Mouse (Mus musculus) kidney, postnatal 0 days (tissue): Measurements from ENCODE around the gene Vwa3a. TPM values are rescaled to one million over a fixed set of nuclear protein-coding genes. Genes with fewer than 3 reads are reported as not detected.

ENCODE experiments used
- ATAC-seq: fragments of 200-750 bp; cut with Nextera tagmentation; replicated peaks from 2 replicates; pipeline ENCODE4 v1.8.0; 2017; ENCODE audit warnings: low read depth, moderate number of reproducible peaks, moderate TSS enrichment, moderate library complexity; ENCODE audit not compliant: low FRiP score
- DNase-seq: peaks from one replicate; pipeline ENCODE4 v3.0.0-alpha.2; 2016; ENCODE audit warnings: low spot score
- H3K27ac ChIP-seq: fragments of 300-500 bp; sonication (generic); 2 replicates; pipeline ENCODE4 v1.5.1; 2014; ENCODE audit warnings: mild to moderate bottlenecking
- H3K27me3 ChIP-seq: fragments of 300-500 bp; sonication (generic); 2 replicates; pipeline ENCODE4 v1.6.1; 2014; ENCODE audit warnings: low read length, mixed read lengths; ENCODE audit not compliant: insufficient read depth
- H3K36me3 ChIP-seq: fragments of 300-500 bp; sonication (generic); 2 replicates; pipeline ENCODE4 v1.6.1; 2014; ENCODE audit warnings: low read length, mixed read lengths; ENCODE audit not compliant: insufficient read depth
- H3K4me1 ChIP-seq: fragments of 300-500 bp; sonication (generic); replicated peaks from 2 replicates; pipeline ENCODE4 v1.6.1; 2014; ENCODE audit warnings: antibody characterized with exemption, low read length, mixed read lengths; ENCODE audit not compliant: insufficient read depth
- H3K4me2 ChIP-seq: fragments of 300-500 bp; sonication (generic); 2 replicates; pipeline ENCODE4 v1.6.1; 2014; ENCODE audit warnings: mild to moderate bottlenecking, low read length, moderate library complexity, mixed read lengths
- H3K4me3 ChIP-seq: fragments of 300-500 bp; sonication (generic); replicated peaks from 2 replicates; pipeline ENCODE4 v1.5.1; 2014; ENCODE audit warnings: low read depth, low read length
- H3K9ac ChIP-seq: fragments of 300-500 bp; sonication (generic); 2 replicates; pipeline ENCODE4 v1.6.1; 2014; ENCODE audit warnings: low read depth, low read length
- H3K9me3 ChIP-seq: fragments of 300-500 bp; sonication (generic); replicated peaks from 2 replicates; pipeline ENCODE4 v1.6.1; 2016; ENCODE audit warnings: low read length, inconsistent platforms, mixed read lengths
- CTCF ChIP-seq: IDR thresholded peaks from 2 replicates; pipeline ENCODE4 v1.5.1; 2016; ENCODE audit warnings: antibody characterized with exemption, low read depth, mild to moderate bottlenecking, moderate library complexity
- WGBS: fragments of 180-500 bp; shearing (Covaris S2); extraction: QIAGEN DNeasy Blood & Tissue Kit; methylation state at CpG from one replicate; pipeline ENCODE4 v1.1.7; 2014; 5-methylcytosine and 5-hydroxymethylcytosine counted together
- polyA plus RNA-seq: library from polyadenylated mRNA; unstranded; fragments of >200 nt; fragmentation: Nextera tagmentation; extraction: Ambion mirVana; gene quantifications from 2 replicates; pipeline ENCODE4 v1.2.1, GENCODE M21; 2015

Vwa3a gene
- polyA plus RNA-seq, 1 experiment from 2014 or later: 0.13 TPM

DNA sequence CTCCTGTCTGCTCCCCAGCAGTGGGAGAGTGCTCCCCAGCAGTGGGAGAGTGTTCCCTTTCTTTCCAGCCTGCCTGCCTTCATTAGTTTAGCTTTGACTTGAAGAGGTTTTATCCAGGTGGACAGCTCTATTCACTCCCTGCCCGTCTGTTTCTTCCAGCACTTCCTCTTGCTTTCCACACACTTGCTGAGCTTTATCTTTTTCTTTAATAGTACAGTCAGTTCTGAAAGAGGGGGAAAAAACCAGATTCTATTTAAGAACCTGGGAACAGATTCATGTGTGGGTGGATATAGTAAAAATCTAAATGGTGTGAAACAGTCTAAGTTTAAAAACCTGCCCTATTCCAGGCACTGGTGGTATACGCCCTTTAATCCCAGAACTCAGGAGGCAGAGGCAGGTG lies 86.0 kb downstream of the Vwa3a start:
- H3K4me2 ChIP-seq: no peak overlapping the region

GRCm38 (mm10) chr7:120826408-120826807 lies 87.3 kb downstream of the Vwa3a start:
- Histone ChIP-seq H3K27me3 (peaks cover 3% of the 10 kb centered on the region; the same call in 1 of the 2 replicates), H3K4me1 (0 out of 2 replicates have a peak, but pooled peaks cover 2% of the 10 kb centered on the region), H3K9me3 (no peaks in the 10 kb centered on the region), H3K4me2 (no peak overlapping the region), H3K9ac (no peak overlapping the region), H3K36me3 (no peaks in the 10 kb centered on the region), H3K27ac (no peak overlapping the region), H3K4me3 (no peak overlapping the region)
- 26% methylated on average over 3 of the region's 3 CpGs for WGBS
- ATAC-seq (no peak), DNase-seq (peak; percentile 58)
- TF ChIP-seq CTCF: peak; percentile 76

More for the DNA sequence above, 86.0 kb downstream of the Vwa3a start:
- DNase-seq (no peak), ATAC-seq (no peak)
- Histone ChIP-seq H3K9ac (no peak overlapping the region), H3K27ac (no peak overlapping the region), H3K4me3 (no peak overlapping the region), H3K9me3 (no peaks in the 10 kb centered on the region), H3K27me3 (peaks cover 3% of the 10 kb centered on the region; the same call in 1 of the 2 replicates), H3K36me3 (no peaks in the 10 kb centered on the region), H3K4me1 (no peaks in the 10 kb centered on the region)
- TF ChIP-seq CTCF: no peak
- WGBS: 72% methylated on average over 2 of the region's 2 CpGs

DNA sequence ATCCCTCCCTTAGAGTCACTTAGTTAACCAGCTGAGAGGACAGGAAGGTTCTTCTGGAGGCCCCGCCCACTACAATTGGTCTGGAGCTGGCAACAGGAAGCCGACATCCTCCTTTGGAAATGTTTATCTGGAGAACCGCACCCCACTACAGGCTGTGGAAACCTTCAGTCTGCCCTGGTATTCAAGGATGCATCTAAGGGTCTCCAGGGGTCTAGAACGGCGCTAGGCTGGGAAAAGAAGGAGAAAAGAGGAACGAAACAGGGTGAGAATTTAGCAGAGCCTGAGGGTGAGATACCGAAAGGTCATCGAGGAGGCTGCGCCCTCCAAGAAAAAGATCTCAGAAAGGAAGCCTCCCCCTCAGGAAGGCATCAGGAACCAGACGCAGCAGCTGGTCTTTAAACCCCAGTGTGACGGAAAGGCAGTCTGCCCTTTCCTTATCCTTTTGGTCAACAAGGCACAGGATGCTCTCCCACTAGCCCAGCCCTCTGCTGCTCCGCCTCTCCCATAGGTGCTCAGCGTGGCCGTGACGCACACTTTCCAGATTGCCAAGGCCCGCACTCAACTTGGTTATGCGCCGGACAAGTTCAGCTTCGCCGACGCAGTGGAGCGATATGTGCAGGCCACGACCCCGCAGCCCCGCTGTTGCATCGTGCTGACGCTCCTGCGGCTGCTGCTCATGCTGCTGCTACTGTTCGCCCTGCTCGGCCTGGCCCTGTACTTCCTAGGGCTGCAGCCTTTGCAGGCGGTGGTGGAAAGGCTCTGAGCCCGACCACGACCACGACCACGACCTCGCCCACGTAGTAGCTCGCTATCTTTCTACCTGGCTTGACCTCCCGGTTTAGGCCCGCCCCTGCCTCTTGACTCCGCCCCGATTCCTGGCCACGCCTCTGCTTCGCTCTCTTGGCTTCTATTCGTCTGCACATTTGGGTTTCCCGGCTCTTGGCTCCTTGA lies 91.6 kb downstream of the Vwa3a start:
- Histone ChIP-seq H3K27ac (peak overlapping the region; percentile 81), H3K36me3 (no peaks in the 10 kb centered on the region), H3K4me2 (peak overlapping the region; percentile 90), H3K4me1 (0 out of 2 replicates have a peak, but pooled peaks cover 4% of the 10 kb centered on the region), H3K27me3 (0 out of 2 replicates have a peak, but pooled peaks cover 3% of the 10 kb centered on the region), H3K9me3 (no peaks in the 10 kb centered on the region), H3K4me3 (peak overlapping the region; percentile 55), H3K9ac (peak overlapping the region; percentile 57)
- no peak for TF ChIP-seq CTCF
- DNase-seq (peak; percentile 84), ATAC-seq (peak; percentile 45)
- WGBS: under 1% methylated on average over 46 of the region's 46 CpGs

- Histone ChIP-seq H3K9me3 (no peaks in the 10 kb centered on the region), H3K36me3 (no peaks in the 10 kb centered on the region), H3K27ac (peak overlapping the region; percentile 8; the same call in 1 of the 2 replicates), H3K27me3 (0 out of 2 replicates have a peak, but pooled peaks cover 3% of the 10 kb centered on the region), H3K4me1 (0 out of 2 replicates have a peak, but pooled peaks cover 7% of the 10 kb centered on the region), H3K9ac (no peak overlapping the region), H3K4me2 (peak overlapping the region; percentile 68), H3K4me3 (peak overlapping the region; percentile 72)
- DNase-seq: no peak
- ATAC-seq: no peak
- WGBS: 34% methylated on average over 6 of the region's 6 CpGs
- no peak for TF ChIP-seq CTCF
Observed at GRCm38 (mm10) chr7:120834426-120834825, 95.3 kb downstream of the Vwa3a start.

DNA sequence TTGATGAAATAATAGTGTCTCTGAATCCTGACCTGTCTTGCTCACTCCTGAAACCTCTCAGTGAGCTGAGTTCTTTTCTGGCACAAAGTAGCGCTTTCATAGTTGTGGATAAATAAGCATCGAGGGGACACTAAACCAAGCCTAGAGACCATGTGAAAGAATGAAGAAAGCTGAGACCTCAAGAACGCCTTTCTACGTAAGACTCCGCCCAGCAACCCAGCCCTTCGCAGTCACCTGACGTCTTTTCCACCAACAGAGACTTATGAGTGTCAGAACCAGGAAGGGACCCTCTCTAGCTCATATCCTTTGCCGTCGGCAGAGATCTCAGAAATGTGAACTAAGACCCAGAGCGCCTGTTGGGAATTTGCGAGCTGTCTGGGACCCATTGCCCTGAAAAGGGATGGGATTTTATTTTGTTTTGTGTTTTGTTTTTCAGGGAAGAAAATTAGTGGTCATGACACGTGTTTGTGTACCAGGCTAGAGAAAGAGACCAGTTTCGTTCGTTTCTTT lies 95.8 kb downstream of the Vwa3a start:
- Histone ChIP-seq H3K4me2 (peak overlapping the region; percentile 68), H3K27ac (peak overlapping the region; percentile 74), H3K27me3 (0 out of 2 replicates have a peak, but pooled peaks cover under 1% of the 10 kb centered on the region), H3K9me3 (no peaks in the 10 kb centered on the region), H3K4me3 (peak overlapping the region; percentile 72), H3K4me1 (0 out of 2 replicates have a peak, but pooled peaks cover 7% of the 10 kb centered on the region), H3K9ac (peak overlapping the region; percentile 52; the same call in 1 of the 2 replicates), H3K36me3 (no peaks in the 10 kb centered on the region)
- TF ChIP-seq CTCF: no peak
- 4% methylated on average over 14 of the region's 14 CpGs for WGBS
- peak; percentile 97 for DNase-seq
- peak; percentile 82 for ATAC-seq
